Mouse (Mus musculus): ENCODE measurements around the gene Bmpr1b.

GRCm38 (mm10) chr3:142049093-142049492 is 120.1 kb downstream of the Bmpr1b start:
- TF ChIP-seq MYOG (IDR thresholded peaks at IDR 0.05; ENCODE audit: control insufficient read depth, extremely low read depth, insufficient read length), result no peak
- no peak for TF ChIP-seq CTCF (IDR thresholded peaks at IDR 0.05; ENCODE audit: control insufficient read depth, insufficient read depth, insufficient read length)
- no peak for TF ChIP-seq MAX (IDR thresholded peaks at IDR 0.05)
- no peak for TF ChIP-seq USF1 (IDR thresholded peaks at IDR 0.05; ENCODE audit: low read depth)

Measured in C2C12 (cell line).